Mouse (Mus musculus) left cerebral cortex, adult 2 months (tissue): ENCODE measurements at regions not wholly inside any gene's neighbourhood (a gene's known extent, or its start where the extent isn't known, plus 50 kb on each side); places are given as distances from the start of the nearest gene placed in this dataset.

Experiments used
- DNase-seq, 2 experiments: peaks; one replicate each; pipeline ENCODE4 v3.0.0; 2021 to 2022; ENCODE audit warnings: low spot score in 2 of 2, mixed read lengths in 1 of 2; ENCODE audit errors: extremely low spot score in 1 of 2
- H3K27ac ChIP-seq: fragments of 200-600 bp; 2 replicates; pipeline ENCODE4 v1.8.1; 2022
- H3K4me3 ChIP-seq: fragments of 200-600 bp; 2 replicates; pipeline ENCODE4 v1.8.1; 2022
- CTCF ChIP-seq: fragments of 200-600 bp; IDR thresholded peaks from 2 replicates; pipeline ENCODE4 v1.8.1; 2022; ENCODE audit warnings: antibody characterized with exemption, mild to moderate bottlenecking, moderate library complexity
- intact Hi-C: fragments of 180-260 bp; cut with DNase I; formaldehyde crosslinking; loops from one replicate; pipeline ENCODE4 v1.15.1; 2025

DNA sequence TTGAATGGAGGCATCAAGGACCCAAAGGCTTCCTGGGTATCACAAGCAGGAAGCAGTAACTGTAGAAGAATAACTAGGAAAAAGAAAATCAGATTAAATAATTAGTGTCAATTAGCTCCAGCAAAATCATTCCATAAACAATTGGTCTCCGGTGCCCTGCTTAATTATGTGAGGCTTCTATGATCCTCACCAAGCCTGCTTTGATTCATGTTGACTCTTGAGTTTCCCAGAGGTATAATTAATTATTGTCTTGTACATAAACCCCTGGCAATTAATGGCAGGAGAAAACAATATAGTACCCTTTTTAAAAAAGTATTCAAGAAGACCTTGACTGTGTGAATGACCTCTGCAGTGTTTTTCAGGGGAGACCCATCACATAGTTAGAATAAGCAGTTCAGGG lies 61.5 kb upstream of the Sp8 start:
- Histone ChIP-seq H3K4me3 (no peak overlapping the region), H3K27ac (no peak overlapping the region)
- no peak for DNase-seq
- intact Hi-C loops, result no loop called here
- TF ChIP-seq CTCF, result no peak

GRCm38 (mm10) chr12:118781978-118782377 lies 64.2 kb upstream of the Sp8 start:
- TF ChIP-seq CTCF, result no peak
- intact Hi-C loops, result no loop called here
- Histone ChIP-seq H3K27ac (no peak overlapping the region), H3K4me3 (no peak overlapping the region)
- DNase-seq, result no peak

DNA sequence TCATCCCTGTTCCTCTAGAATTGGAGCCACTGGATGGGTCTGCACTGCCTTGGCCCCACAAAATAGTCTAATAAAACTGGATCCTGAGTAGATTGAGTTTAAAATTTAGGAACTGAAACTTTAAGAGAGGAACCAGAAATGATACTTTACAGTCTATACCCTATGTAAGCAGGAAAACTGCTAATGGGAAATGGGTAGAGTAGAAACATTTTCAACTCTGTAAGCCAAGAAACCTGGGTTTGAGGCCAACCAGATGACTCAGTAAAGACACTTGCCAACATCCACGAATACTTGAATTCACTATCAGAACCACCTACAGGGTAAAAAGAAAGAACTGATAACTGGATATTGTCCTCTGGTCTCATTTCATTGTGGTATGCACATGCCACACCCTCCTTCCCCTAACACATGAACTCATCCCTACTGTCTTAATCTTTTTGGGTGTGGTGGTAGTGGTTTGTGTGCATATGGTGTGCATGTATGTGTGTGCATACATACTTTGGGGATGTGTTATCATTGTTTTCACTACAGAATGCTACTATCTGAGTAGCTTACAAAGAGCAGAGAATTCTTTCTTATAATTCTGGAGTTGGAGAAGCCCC lies 70.6 kb upstream of the Sp8 start:
- intact Hi-C loops, result no loop called here
- H3K27ac ChIP-seq, result no peak overlapping the region
- H3K4me3 ChIP-seq, result no peak overlapping the region
- no peak for DNase-seq
- TF ChIP-seq CTCF, result no peak

- Histone ChIP-seq H3K27ac (no peak overlapping the region), H3K4me3 (no peak overlapping the region)
- no peak for DNase-seq
- TF ChIP-seq CTCF, result no peak
- intact Hi-C loops, result no loop called here
These were observed 73.3 kb upstream of the Sp8 start for GRCm38 (mm10) chr12:118772790-118773189.

- TF ChIP-seq CTCF, result no peak
- H3K4me3 ChIP-seq, result no peak overlapping the region
- DNase-seq, result no peak
- intact Hi-C loops, result no loop called here
- no peak overlapping the region for H3K27ac ChIP-seq
These were observed 79.7 kb upstream of the Sp8 start for GRCm38 (mm10) chr12:118766472-118766871.

DNA sequence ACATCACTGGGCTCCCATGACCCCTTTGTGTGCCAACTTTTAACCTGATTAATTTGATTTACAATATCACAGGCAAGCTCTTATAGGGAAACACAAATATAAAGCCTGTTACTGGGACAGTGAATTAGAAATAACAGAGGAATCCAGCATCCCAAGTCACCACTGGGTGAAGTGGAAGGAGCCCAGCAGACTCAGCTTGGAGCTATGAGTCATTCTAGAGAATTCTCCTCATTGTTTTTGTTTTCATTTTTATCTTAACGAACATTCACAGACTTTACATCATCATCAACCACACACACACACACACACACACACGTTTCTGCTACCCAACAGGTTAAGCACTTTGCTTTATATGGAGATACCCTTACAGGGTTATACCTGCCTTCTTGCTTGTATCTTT lies 92.1 kb upstream of the Sp8 start:
- intact Hi-C loops, result no loop called here
- no peak overlapping the region for H3K27ac ChIP-seq
- H3K4me3 ChIP-seq, result no peak overlapping the region
- TF ChIP-seq CTCF, result no peak
- no peak for DNase-seq

DNA sequence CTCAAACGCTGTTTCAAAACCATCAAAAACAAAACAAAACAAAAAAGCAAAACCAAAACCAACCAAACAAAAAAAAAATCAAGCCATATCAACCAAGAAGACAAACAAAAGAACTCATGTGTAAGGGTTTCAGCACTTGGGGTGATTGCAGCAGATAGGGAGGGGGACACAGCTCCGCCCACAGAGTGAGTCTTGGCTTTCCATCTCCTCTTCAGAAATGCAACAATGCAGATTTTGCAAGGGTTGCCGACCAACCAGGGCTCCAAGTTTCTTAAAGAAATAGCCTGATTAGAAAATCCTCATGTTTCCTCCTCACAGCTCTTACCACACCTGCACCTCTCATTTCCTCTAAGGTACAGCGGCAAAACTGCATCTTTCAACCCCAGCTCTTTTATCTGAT lies 107.0 kb upstream of the Sp8 start:
- TF ChIP-seq CTCF, result no peak
- Histone ChIP-seq H3K4me3 (no peak overlapping the region), H3K27ac (no peak overlapping the region)
- no peak for DNase-seq
- intact Hi-C loops, result no loop called here

- no peak for DNase-seq
- no peak for TF ChIP-seq CTCF
- intact Hi-C loops, result no loop called here
- H3K27ac ChIP-seq, result no peak overlapping the region
- H3K4me3 ChIP-seq, result no peak overlapping the region
These were observed 120.2 kb upstream of the Sp8 start for GRCm38 (mm10) chr12:118725891-118726290.

DNA sequence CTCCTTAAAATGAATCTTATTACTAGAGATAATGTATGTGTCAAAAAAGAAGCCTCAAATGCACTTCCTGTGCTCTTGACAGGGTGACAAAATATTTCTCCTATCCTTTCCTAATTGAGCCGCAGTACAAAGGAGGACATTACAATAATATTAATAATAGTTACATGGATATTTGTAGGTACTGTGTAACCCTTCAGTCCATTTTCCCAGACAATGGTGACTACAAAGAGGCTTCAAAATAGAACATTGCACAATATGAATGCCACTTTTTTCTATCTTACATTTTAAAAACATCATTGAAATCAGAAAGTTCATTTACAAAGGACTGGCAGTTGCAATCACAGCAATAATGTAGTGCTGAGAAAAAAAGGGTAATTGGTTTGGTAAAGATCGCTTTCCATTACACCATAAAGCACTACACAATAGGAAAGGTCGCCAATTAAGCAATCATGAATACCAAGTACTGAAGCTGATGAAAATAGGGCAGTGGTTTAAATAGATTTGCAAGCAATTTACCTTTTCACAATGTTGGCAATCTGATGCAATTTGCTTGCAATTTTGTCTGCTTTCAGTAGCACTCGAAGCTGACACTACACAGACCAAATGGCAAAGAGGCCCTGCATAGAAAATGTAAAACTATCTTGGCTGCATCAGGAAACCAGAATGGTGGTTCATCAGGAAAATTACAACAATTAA lies 126.1 kb upstream of the Sp8 start:
- no peak for DNase-seq
- H3K4me3 ChIP-seq, result no peak overlapping the region
- intact Hi-C loops, result no loop called here
- no peak overlapping the region for H3K27ac ChIP-seq
- no peak for TF ChIP-seq CTCF

DNA sequence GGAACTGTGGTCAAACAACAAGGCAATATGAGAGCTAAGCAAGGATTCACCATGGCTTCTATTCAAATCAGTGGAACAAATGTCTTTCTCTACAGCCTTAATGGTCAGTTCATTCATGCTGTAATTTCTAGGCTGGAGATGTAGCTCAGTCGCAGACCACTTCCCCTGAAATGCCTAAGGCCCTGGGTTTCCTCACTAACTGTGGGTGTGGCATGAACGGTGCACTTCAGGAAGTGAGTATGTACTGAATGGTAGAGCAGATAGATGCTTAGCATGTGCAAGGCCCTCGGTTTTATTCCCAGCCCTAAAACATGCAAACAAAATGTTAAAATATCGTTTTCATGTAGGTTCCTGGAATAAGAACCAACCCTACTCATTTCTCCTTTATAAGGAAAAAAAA lies 129.3 kb upstream of the Sp8 start:
- intact Hi-C loops, result no loop called here
- H3K4me3 ChIP-seq, result no peak overlapping the region
- no peak for DNase-seq
- no peak for TF ChIP-seq CTCF
- no peak overlapping the region for H3K27ac ChIP-seq

- Histone ChIP-seq H3K27ac (no peak overlapping the region), H3K4me3 (no peak overlapping the region)
- intact Hi-C loops, result no loop called here
- TF ChIP-seq CTCF, result no peak
- DNase-seq, result peak; percentile 16
These were observed 139.5 kb upstream of the Sp8 start for GRCm38 (mm10) chr12:118706626-118707025.

DNA sequence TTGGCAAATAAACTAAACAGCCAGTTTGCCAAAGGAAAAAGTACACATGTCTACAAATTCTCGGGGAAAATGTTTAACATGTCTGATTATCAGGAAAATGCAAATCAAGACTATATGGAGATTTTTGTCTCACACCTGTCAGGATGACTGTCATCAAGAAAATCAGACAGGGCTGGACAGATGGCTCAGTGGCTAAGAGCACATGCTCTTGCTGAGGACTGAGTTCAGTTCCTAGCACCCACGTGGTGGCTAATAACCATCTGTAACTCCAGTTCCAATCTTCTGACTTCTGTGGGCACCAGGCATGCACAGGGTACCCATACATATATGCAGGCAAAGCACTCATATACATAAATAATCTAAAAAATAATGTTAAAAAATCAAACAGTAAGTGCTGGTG lies 141.3 kb upstream of the Sp8 start:
- DNase-seq, result no peak
- no peak overlapping the region for H3K27ac ChIP-seq
- H3K4me3 ChIP-seq, result no peak overlapping the region
- intact Hi-C loops, result no loop called here
- no peak for TF ChIP-seq CTCF

DNA sequence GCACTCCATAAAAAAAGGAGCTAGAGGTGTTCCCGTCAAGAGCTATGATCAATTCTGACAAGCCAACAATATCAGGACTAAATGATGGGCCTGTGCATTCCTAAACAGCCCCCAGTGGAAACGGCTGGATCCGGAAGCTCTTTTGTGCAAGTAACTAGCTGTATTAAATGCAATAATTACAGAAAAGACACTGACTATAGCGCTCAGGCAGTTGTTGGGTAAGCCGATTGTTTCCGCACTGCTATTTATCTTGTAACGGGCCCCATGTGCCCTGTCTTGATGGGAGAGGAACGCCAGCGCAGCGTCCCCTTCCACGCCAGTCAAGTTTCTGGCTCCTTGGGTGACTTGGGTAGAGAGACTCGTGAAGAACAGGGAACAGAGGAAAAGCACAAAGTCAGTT lies 142.4 kb upstream of the Sp8 start:
- intact Hi-C loops, result no loop called here
- TF ChIP-seq CTCF, result no peak

More for the DNA sequence above, 142.4 kb upstream of the Sp8 start:
- Histone ChIP-seq H3K27ac (no peak overlapping the region), H3K4me3 (no peak overlapping the region)
- DNase-seq, result no peak
